ENCODE assay signal across 8 mouse cellular contexts in the genomic region with DNA sequence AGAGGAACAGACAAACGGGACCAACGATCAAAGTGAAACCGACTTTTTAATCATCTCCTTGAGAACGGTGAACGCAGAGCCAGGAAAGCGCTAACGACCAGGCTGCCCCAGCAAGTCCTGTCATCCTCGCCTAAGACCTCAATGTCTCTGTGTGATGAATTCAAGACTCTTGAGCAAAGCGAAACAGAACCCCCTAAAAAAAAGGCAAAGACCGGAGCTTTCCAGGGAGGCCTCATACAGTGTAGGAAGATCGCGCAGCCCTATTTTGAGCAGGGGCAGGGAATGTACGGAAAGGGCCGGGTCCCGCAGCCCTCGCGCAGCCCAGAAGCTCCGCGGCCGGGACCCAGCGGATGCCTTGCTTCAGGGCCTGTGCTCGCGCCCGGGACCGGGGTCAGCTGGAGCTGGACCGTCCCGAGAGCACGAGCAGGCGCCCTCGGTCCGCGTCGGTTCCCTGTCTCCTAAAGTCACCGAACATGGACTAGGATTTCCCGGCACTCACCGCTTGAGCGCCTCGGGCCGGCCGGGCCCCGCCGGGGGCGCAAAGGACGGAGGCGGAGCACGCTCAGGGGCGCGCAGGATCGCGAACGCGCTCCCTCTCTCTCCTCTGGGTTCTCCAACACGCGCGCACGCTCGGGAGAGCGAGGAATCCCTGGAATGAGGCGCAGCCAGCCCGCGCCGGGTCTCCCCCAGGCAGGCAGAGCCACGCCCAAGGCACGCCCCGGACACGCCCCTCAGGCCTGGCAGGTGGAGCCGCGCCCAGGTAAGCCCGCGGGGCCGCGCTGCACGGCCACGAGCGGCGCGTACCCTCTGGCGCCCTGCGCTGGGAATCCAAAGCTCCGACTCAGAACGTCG. TPM values are rescaled to one million over a fixed set of nuclear protein-coding genes. Genes with fewer than 3 reads are reported as not detected.
DNase-seq lines count a peak whose midpoint lies in the region; ATAC-seq and TF ChIP-seq lines count a peak whose summit lies in the region.

No protein-coding gene starts in this region.

- peak overlapping the region; percentile 90 for H3K9ac ChIP-seq in embryonic facial prominence, embryonic 13.5 days
- peak overlapping the region; percentile 70 for H3K9ac ChIP-seq in kidney, embryonic 14.5 days (ENCODE audit: low read depth, low read length)
- H3K9ac ChIP-seq in limb, embryonic 13.5 days = peak overlapping the region; percentile 81
- peak overlapping the region; percentile 87 for H3K9ac ChIP-seq in midbrain, postnatal 0 days (replicated peaks; ENCODE audit: low read length, poor library complexity, severe bottlenecking)
- H3K9ac ChIP-seq in stomach, embryonic 15.5 days = peak overlapping the region; percentile 67

- peak overlapping the region; percentile 99 for H3K4me2 ChIP-seq in embryonic facial prominence, embryonic 13.5 days
- H3K4me2 ChIP-seq in kidney, embryonic 14.5 days (replicated peaks; ENCODE audit: low read depth, low read length) = peak overlapping the region; percentile 99
- peak overlapping the region; percentile 99 for H3K4me2 ChIP-seq in limb, embryonic 13.5 days (replicated peaks)
- peak overlapping the region; percentile 94 for H3K4me2 ChIP-seq in midbrain, postnatal 0 days (ENCODE audit: low read depth, low read length, poor library complexity, severe bottlenecking)
- H3K4me2 ChIP-seq in stomach, embryonic 15.5 days = peak overlapping the region; percentile 99

- peak; percentile 79 for DNase-seq in 3T3-L1 (ENCODE audit: low read depth, low spot score)
- peak; percentile 74 for DNase-seq in adrenal gland, postnatal 14 days
- DNase-seq in heart, embryonic 10.5 days (ENCODE audit: low spot score) = peak; percentile 83
- DNase-seq in midbrain, postnatal 0 days (ENCODE audit: low spot score) = peak; percentile 73

- H3K27me3 ChIP-seq in embryonic facial prominence, embryonic 13.5 days = 0 out of 2 replicates have a peak, but pooled peaks cover 3% of the 10 kb centered on the region
- peaks cover 66% of the 10 kb centered on the region for H3K27me3 ChIP-seq in heart, embryonic 10.5 days (ENCODE audit: insufficient read depth, poor library complexity, severe bottlenecking)
- no peaks in the 10 kb centered on the region for H3K27me3 ChIP-seq in kidney, embryonic 14.5 days (ENCODE audit: control insufficient read depth, insufficient read depth, low read length)
- H3K27me3 ChIP-seq in limb, embryonic 13.5 days = no peaks in the 10 kb centered on the region
- no peaks in the 10 kb centered on the region; the same call in 1 of the 2 replicates for H3K27me3 ChIP-seq in midbrain, postnatal 0 days (ENCODE audit: insufficient read depth, low read length)
- H3K27me3 ChIP-seq in stomach, embryonic 15.5 days (replicated peaks) = no peaks in the 10 kb centered on the region

- H3K9me3 ChIP-seq in embryonic facial prominence, embryonic 13.5 days = no peaks in the 10 kb centered on the region
- no peaks in the 10 kb centered on the region for H3K9me3 ChIP-seq in heart, embryonic 10.5 days
- H3K9me3 ChIP-seq in kidney, embryonic 14.5 days (ENCODE audit: control insufficient read depth, low read length) = peaks cover 3% of the 10 kb centered on the region; the same call in 1 of the 2 replicates
- H3K9me3 ChIP-seq in limb, embryonic 13.5 days = no peaks in the 10 kb centered on the region
- no peaks in the 10 kb centered on the region for H3K9me3 ChIP-seq in midbrain, postnatal 0 days (ENCODE audit: low read length)
- H3K9me3 ChIP-seq in stomach, embryonic 15.5 days = no peaks in the 10 kb centered on the region

- under 1% methylated on average over 81 of the region's 82 CpGs for WGBS in embryonic facial prominence, embryonic 13.5 days
- under 1% methylated on average over 82 of the region's 82 CpGs for WGBS in heart, embryonic 10.5 days
- under 1% methylated on average over 73 of the region's 82 CpGs for WGBS in kidney, embryonic 14.5 days
- WGBS in limb, embryonic 13.5 days = under 1% methylated on average over 81 of the region's 82 CpGs
- under 1% methylated on average over 63 of the region's 82 CpGs for WGBS in midbrain, postnatal 0 days
- WGBS in stomach, embryonic 15.5 days = under 1% methylated on average over 82 of the region's 82 CpGs

- peak; percentile 65 for ATAC-seq in embryonic facial prominence, embryonic 13.5 days (ENCODE audit: insufficient number of reproducible peaks, insufficient read depth, low FRiP score, low TSS enrichment, low read depth)
- peak; percentile 89 for ATAC-seq in kidney, embryonic 14.5 days (ENCODE audit: low FRiP score, low TSS enrichment)
- peak; percentile 84 for ATAC-seq in limb, embryonic 13.5 days (ENCODE audit: low FRiP score, low read depth)
- peak; percentile 78 for ATAC-seq in midbrain, postnatal 0 days (ENCODE audit: low FRiP score)
- ATAC-seq in stomach, embryonic 15.5 days (ENCODE audit: insufficient read depth, low FRiP score, low read depth) = peak; percentile 89

- H3K36me3 ChIP-seq in embryonic facial prominence, embryonic 13.5 days = no peaks in the 10 kb centered on the region
- H3K36me3 ChIP-seq in heart, embryonic 10.5 days = no peaks in the 10 kb centered on the region
- no peaks in the 10 kb centered on the region for H3K36me3 ChIP-seq in kidney, embryonic 14.5 days (ENCODE audit: control insufficient read depth, insufficient read depth, low read length)
- H3K36me3 ChIP-seq in limb, embryonic 13.5 days = no peaks in the 10 kb centered on the region
- H3K36me3 ChIP-seq in midbrain, postnatal 0 days (ENCODE audit: insufficient read depth, low read length) = no peaks in the 10 kb centered on the region
- H3K36me3 ChIP-seq in stomach, embryonic 15.5 days = no peaks in the 10 kb centered on the region

- no peak for TF ChIP-seq CTCF in midbrain, postnatal 0 days (IDR thresholded peaks at IDR 0.05)

- H3K4me1 ChIP-seq in embryonic facial prominence, embryonic 13.5 days = peaks cover 55% of the 10 kb centered on the region
- peaks cover 13% of the 10 kb centered on the region for H3K4me1 ChIP-seq in heart, embryonic 10.5 days
- peaks cover 5% of the 10 kb centered on the region; the same call in 1 of the 2 replicates for H3K4me1 ChIP-seq in kidney, embryonic 14.5 days (ENCODE audit: control insufficient read depth, insufficient read depth, low read length)
- H3K4me1 ChIP-seq in limb, embryonic 13.5 days = peaks cover 65% of the 10 kb centered on the region
- H3K4me1 ChIP-seq in midbrain, postnatal 0 days (ENCODE audit: insufficient read depth, low read length) = no peaks in the 10 kb centered on the region; the same call in 1 of the 2 replicates
- peaks cover 12% of the 10 kb centered on the region for H3K4me1 ChIP-seq in stomach, embryonic 15.5 days

- peak overlapping the region; percentile 77 for H3K4me3 ChIP-seq in embryonic facial prominence, embryonic 13.5 days
- peak overlapping the region; percentile 80 for H3K4me3 ChIP-seq in heart, embryonic 10.5 days
- H3K4me3 ChIP-seq in kidney, embryonic 14.5 days (ENCODE audit: low read length) = peak overlapping the region; percentile 52
- H3K4me3 ChIP-seq in limb, embryonic 13.5 days = peak overlapping the region; percentile 71
- peak overlapping the region; percentile 78 for H3K4me3 ChIP-seq in midbrain, postnatal 0 days (ENCODE audit: low read depth, low read length)
- peak overlapping the region; percentile 68 for H3K4me3 ChIP-seq in stomach, embryonic 15.5 days (replicated peaks)

- H3K27ac ChIP-seq in embryonic facial prominence, embryonic 13.5 days = peak overlapping the region; percentile 92
- H3K27ac ChIP-seq in heart, embryonic 10.5 days = peak overlapping the region; percentile 81
- H3K27ac ChIP-seq in kidney, embryonic 14.5 days (ENCODE audit: low read depth, low read length) = peak overlapping the region; percentile 52; the same call in 1 of the 2 replicates
- H3K27ac ChIP-seq in limb, embryonic 13.5 days = peak overlapping the region; percentile 77
- H3K27ac ChIP-seq in midbrain, postnatal 0 days (ENCODE audit: low read depth, low read length) = peak overlapping the region; percentile 72
- peak overlapping the region; percentile 87 for H3K27ac ChIP-seq in stomach, embryonic 15.5 days

RNA-seq across cellular contexts. Expression of a gene that starts 1.2 kb away (rescaled TPM):
- total RNA-seq in adrenal gland, postnatal 14 days (2021) = 60.2 and 71.6 TPM in 2 replicates
- polyA plus RNA-seq in embryonic facial prominence, embryonic 13.5 days (2015; fragmentation: Nextera tagmentation; extraction: Ambion mirVana) = 148 TPM in 2 replicates
- polyA plus RNA-seq in heart, embryonic 10.5 days (2016; fragmentation: Nextera tagmentation; extraction: Ambion mirVana) = 58.5 and 76.8 TPM in 2 replicates
- polyA plus RNA-seq in kidney, embryonic 14.5 days (2014; fragmentation: Nextera tagmentation; extraction: Ambion mirVana) = 68.8 and 83.0 TPM in 2 replicates
- polyA plus RNA-seq in limb, embryonic 13.5 days (2015; fragmentation: Nextera tagmentation; extraction: Ambion mirVana) = 154 and 156 TPM in 2 replicates
- 43.7 and 58.5 TPM in 2 replicates for total RNA-seq in midbrain, postnatal 0 days (2014; rRNA removed)
- polyA plus RNA-seq in midbrain, postnatal 0 days (2015; fragmentation: Nextera tagmentation; extraction: Ambion mirVana) = 36.0 and 40.7 TPM in 2 replicates
- polyA plus RNA-seq in stomach, embryonic 15.5 days (2015; fragmentation: Nextera tagmentation; extraction: Ambion mirVana) = 80.5 and 87.0 TPM in 2 replicates

Comparison
In these comparisons a context has a peak if more than half of its experiments do, and no peak if none do; other contexts are left out.
1. Peak in every context shown above with its lines: DNase-seq, ATAC-seq, H3K4me3 ChIP-seq and H3K27ac ChIP-seq.